Mouse (Mus musculus): ENCODE measurements around the gene Nr1d1. TPM values are rescaled to one million over a fixed set of nuclear protein-coding genes. Genes with fewer than 3 reads are reported as not detected.
A peak's percentile ranks its signal among the peaks of the same experiment; 100 is the strongest.

The Nr1d1 gene
- total and polyA plus RNA-seq, 3 experiments, result 0.75 to 2.3 (median 0.93) TPM

DNA sequence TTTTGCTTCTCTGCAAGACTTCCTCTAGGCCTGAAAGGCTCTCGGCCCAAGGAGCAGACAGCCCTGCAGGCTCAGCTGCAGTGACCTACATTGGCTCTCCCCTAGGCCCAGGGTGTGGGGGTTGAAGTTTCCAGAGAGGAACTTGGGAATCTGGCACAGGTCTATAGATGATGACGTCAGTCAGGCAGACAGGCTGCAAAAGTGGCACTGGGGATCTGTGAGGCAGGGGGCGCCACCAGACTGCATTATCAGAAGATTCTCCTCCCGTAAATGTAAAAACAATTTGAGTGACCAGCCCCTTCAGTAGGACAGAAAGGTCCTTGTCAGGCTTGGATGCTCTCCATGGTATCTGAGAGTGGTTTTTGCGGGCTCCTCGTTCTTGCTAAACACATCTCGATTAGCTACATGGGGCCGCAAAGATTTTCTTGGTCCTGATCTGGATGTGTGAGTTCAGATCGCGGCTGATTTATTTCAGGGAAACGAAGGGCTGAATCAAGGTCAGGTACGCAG, 10.7 kb upstream of the Nr1d1 start:
- H3K4me3 ChIP-seq (ENCODE audit: low read depth, low read length), result no peak overlapping the region
- H3K9me3 ChIP-seq (replicated peaks), result no peaks in the 10 kb centered on the region
- peaks cover 82% of the 10 kb centered on the region for H3K4me1 ChIP-seq (ENCODE audit: insufficient read depth, low read depth, low read length)
- TF ChIP-seq TAL1 (conservative IDR thresholded peaks at IDR 0.05; ENCODE audit: low read depth, low read length) (no peak), CTCF (IDR thresholded peaks at IDR 0.05; ENCODE audit: low read depth, low read length) (no peak), GATA1 (IDR thresholded peaks at IDR 0.05; ENCODE audit: borderline replicate concordance, low read length) (no peak), POLR2AphosphoS5 (IDR thresholded peaks at IDR 0.05; ENCODE audit: insufficient replicate concordance, low read depth, low read length) (no peak), GATA2 (IDR thresholded peaks at IDR 0.05; ENCODE audit: borderline replicate concordance, low read depth, low read length) (no peak)
- H3K27me3 ChIP-seq (ENCODE audit: insufficient read depth, low read length), result no peaks in the 10 kb centered on the region
- ATAC-seq (ENCODE audit: extremely low read depth, insufficient number of reproducible peaks, low FRiP score, poor library complexity, severe bottlenecking) (no peak), DNase-seq (ENCODE audit: low spot score) (no peak)
- H3K36me3 ChIP-seq (replicated peaks), result no peaks in the 10 kb centered on the region

DNA sequence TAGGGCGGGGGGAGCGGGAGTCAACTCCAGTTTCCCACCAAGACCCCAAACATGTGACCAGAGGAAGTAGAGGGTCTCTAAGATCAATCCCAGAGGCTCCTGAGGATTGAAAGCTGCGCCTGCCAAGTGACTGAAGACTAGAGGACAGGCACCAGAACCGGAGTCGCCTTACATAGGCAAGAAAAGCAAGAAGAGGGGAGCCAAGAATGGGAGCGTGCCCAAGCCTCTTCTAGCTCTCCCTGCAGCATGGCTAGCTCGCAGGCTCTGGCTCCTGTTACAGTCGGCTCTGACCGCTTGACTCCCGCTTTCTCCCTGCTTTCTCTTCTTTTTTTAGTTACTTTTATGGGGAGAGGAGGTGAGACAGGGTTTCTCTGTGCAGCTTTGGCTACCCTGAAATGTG, 10.1 kb upstream of the Nr1d1 start:
- no peaks in the 10 kb centered on the region for H3K9me3 ChIP-seq (replicated peaks)
- no peaks in the 10 kb centered on the region for H3K27me3 ChIP-seq (ENCODE audit: insufficient read depth, low read length)
- no peak for ATAC-seq (ENCODE audit: extremely low read depth, insufficient number of reproducible peaks, low FRiP score, poor library complexity, severe bottlenecking)
- no peak for DNase-seq (ENCODE audit: low spot score)
- H3K4me1 ChIP-seq (ENCODE audit: insufficient read depth, low read depth, low read length), result peaks cover 79% of the 10 kb centered on the region
- H3K4me3 ChIP-seq (ENCODE audit: low read depth, low read length), result no peak overlapping the region
- TF ChIP-seq GATA2 (IDR thresholded peaks at IDR 0.05; ENCODE audit: borderline replicate concordance, low read depth, low read length) (no peak), POLR2AphosphoS5 (IDR thresholded peaks at IDR 0.05; ENCODE audit: insufficient replicate concordance, low read depth, low read length) (no peak), CTCF (IDR thresholded peaks at IDR 0.05; ENCODE audit: low read depth, low read length) (no peak), TAL1 (conservative IDR thresholded peaks at IDR 0.05; ENCODE audit: low read depth, low read length) (no peak), GATA1 (IDR thresholded peaks at IDR 0.05; ENCODE audit: borderline replicate concordance, low read length) (no peak)
- H3K36me3 ChIP-seq (replicated peaks), result no peaks in the 10 kb centered on the region

DNA sequence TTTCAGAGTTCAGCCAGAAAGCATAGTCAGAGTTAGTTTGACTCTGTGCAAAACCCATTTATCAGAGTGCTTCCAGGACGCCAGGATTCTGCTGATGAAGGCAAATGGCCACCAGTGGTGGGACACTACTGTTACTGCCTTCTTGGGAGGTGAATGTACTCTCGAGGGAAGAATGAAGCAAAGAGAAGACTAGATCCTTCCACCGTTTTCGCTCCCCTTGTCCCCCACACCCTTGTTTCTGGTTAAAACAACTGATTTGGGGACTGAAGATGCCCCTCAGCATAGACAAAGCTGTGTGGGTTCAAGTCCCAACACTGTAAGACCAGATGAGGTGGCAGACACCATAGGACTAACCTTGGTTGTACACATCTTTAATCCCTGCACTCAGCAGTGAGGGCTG, 9.0 kb upstream of the Nr1d1 start:
- Histone ChIP-seq H3K4me1 (ENCODE audit: insufficient read depth, low read depth, low read length) (peaks cover 71% of the 10 kb centered on the region), H3K27me3 (ENCODE audit: insufficient read depth, low read length) (no peaks in the 10 kb centered on the region), H3K4me3 (ENCODE audit: low read depth, low read length) (no peak overlapping the region), H3K36me3 (replicated peaks) (no peaks in the 10 kb centered on the region), H3K9me3 (replicated peaks) (no peaks in the 10 kb centered on the region)
- DNase-seq (ENCODE audit: low spot score), result no peak
- ATAC-seq (ENCODE audit: extremely low read depth, insufficient number of reproducible peaks, low FRiP score, poor library complexity, severe bottlenecking), result no peak
- TF ChIP-seq TAL1 (conservative IDR thresholded peaks at IDR 0.05; ENCODE audit: low read depth, low read length) (no peak), POLR2AphosphoS5 (IDR thresholded peaks at IDR 0.05; ENCODE audit: insufficient replicate concordance, low read depth, low read length) (no peak), CTCF (IDR thresholded peaks at IDR 0.05; ENCODE audit: low read depth, low read length) (no peak)

DNA sequence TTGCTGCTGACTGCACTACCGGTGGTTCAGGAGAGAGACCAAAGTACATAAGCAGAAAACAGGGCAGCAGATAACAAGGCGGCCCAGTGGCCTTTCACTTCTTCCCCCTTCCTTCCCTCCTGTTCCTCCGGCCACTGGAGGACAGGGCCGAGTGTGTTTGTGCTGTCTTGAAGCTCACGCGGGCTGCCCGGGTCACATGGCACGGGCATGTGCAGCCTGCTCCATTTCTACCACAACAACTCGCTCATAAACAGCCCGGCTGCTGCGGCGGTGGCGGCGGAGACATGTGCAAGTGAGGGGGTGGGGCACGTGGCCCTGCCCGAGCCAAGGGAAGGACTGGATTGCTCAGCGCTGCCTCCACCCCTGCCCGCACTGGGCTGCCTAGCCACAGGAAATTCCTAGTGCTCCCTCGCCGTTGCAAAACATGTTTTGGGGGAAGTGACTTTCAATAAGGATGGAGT, 8.1 kb upstream of the Nr1d1 start:
- peak; percentile 83 for ATAC-seq (ENCODE audit: extremely low read depth, insufficient number of reproducible peaks, low FRiP score, poor library complexity, severe bottlenecking)

DNA sequence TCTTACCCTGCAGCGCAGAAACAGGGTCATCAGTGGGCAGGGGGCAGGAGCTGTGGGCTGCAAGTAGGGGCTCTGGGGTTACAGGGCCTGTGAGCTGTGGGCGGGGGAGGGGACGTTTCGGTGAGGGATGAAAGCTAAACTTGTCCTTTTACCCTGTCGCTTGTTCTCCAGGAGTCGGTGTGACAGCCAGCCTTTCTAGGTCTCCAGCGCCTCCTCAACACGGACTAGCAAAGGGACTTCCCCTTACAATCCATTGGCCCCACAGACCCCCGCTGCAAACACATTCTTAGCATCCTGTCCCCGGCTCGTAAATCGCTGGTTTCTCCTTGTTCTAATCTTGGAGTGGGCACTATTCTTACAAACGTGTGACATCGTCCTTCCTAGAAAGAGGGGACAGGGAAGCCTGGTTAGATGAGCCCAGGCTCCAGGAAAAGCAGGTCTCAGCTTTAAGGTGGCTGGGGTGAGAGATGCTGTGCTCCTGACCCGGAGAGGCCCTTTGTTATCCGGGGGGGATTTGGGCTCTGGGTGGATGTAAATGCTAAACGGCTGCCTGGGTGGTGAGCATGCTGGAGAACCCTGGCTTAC, 7.6 kb upstream of the Nr1d1 start:
- Histone ChIP-seq H3K4me3 (ENCODE audit: low read depth, low read length) (peak overlapping the region; percentile 71), H3K4me1 (ENCODE audit: insufficient read depth, low read depth, low read length) (peaks cover 60% of the 10 kb centered on the region), H3K27me3 (ENCODE audit: insufficient read depth, low read length) (no peaks in the 10 kb centered on the region), H3K36me3 (replicated peaks) (no peaks in the 10 kb centered on the region), H3K9me3 (replicated peaks) (no peaks in the 10 kb centered on the region)
- DNase-seq (ENCODE audit: low spot score) (no peak), ATAC-seq (ENCODE audit: extremely low read depth, insufficient number of reproducible peaks, low FRiP score, poor library complexity, severe bottlenecking) (no peak)
- TF ChIP-seq POLR2AphosphoS5 (IDR thresholded peaks at IDR 0.05; ENCODE audit: insufficient replicate concordance, low read depth, low read length) (no peak), GATA1 (IDR thresholded peaks at IDR 0.05; ENCODE audit: borderline replicate concordance, low read length) (no peak), TAL1 (conservative IDR thresholded peaks at IDR 0.05; ENCODE audit: low read depth, low read length) (no peak), CTCF (IDR thresholded peaks at IDR 0.05; ENCODE audit: low read depth, low read length) (no peak)

More for the DNA sequence above, 8.1 kb upstream of the Nr1d1 start:
- H3K36me3 ChIP-seq (replicated peaks), result no peaks in the 10 kb centered on the region
- H3K4me3 ChIP-seq (ENCODE audit: low read depth, low read length), result peak overlapping the region; percentile 71
- TF ChIP-seq TAL1 (conservative IDR thresholded peaks at IDR 0.05; ENCODE audit: low read depth, low read length), result no peak
- TF ChIP-seq CTCF (IDR thresholded peaks at IDR 0.05; ENCODE audit: low read depth, low read length), result no peak
- no peak for TF ChIP-seq POLR2AphosphoS5 (IDR thresholded peaks at IDR 0.05; ENCODE audit: insufficient replicate concordance, low read depth, low read length)
- no peak for TF ChIP-seq GATA2 (IDR thresholded peaks at IDR 0.05; ENCODE audit: borderline replicate concordance, low read depth, low read length)
- TF ChIP-seq GATA1 (IDR thresholded peaks at IDR 0.05; ENCODE audit: borderline replicate concordance, low read length), result no peak
- no peaks in the 10 kb centered on the region for H3K9me3 ChIP-seq (replicated peaks)
- no peaks in the 10 kb centered on the region for H3K27me3 ChIP-seq (ENCODE audit: insufficient read depth, low read length)
- DNase-seq (ENCODE audit: low spot score), result peak; percentile 81
- peaks cover 64% of the 10 kb centered on the region for H3K4me1 ChIP-seq (ENCODE audit: insufficient read depth, low read depth, low read length)

DNA sequence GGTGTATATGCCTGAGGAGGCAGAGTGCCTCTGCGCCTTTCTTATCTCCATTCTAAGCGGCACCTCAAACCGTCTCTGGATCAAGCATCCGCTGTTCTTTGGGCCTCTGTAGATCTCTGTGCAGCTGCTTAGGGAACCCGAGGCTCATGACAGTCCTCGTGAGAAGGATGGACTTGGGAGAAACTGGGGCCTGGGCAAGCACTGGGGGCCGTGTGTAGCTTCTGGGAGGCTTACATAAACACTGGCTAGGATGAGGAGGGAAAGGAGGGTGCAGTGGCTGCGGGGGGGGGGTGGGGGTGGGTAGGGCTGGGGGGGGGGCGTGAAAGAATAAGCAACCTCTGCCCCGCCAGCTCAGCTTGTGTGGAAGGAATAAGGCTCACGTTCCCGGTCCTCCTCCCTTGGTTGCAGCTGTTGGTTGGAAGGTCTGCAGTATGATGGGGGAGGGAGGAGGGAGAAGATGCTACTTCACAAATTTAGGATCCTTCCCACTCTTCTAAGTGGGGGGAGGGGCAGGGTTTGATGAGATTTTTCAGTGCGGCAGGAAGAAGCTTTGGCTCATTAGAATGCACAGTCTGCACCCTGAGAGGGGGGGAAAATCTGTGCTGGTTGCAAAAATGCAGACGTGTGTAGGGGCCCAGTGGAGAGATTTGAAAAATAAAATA, 6.8 kb upstream of the Nr1d1 start:
- Histone ChIP-seq H3K4me3 (ENCODE audit: low read depth, low read length) (no peak overlapping the region), H3K36me3 (replicated peaks) (no peaks in the 10 kb centered on the region), H3K4me1 (ENCODE audit: insufficient read depth, low read depth, low read length) (peaks cover 60% of the 10 kb centered on the region), H3K9me3 (replicated peaks) (no peaks in the 10 kb centered on the region), H3K27me3 (ENCODE audit: insufficient read depth, low read length) (no peaks in the 10 kb centered on the region)
- TF ChIP-seq GATA1 (IDR thresholded peaks at IDR 0.05; ENCODE audit: borderline replicate concordance, low read length), result no peak
- TF ChIP-seq POLR2AphosphoS5 (IDR thresholded peaks at IDR 0.05; ENCODE audit: insufficient replicate concordance, low read depth, low read length), result no peak
- TF ChIP-seq TAL1 (conservative IDR thresholded peaks at IDR 0.05; ENCODE audit: low read depth, low read length), result no peak
- TF ChIP-seq CTCF (IDR thresholded peaks at IDR 0.05; ENCODE audit: low read depth, low read length), result no peak
- TF ChIP-seq GATA2 (IDR thresholded peaks at IDR 0.05; ENCODE audit: borderline replicate concordance, low read depth, low read length), result no peak
- ATAC-seq (ENCODE audit: extremely low read depth, insufficient number of reproducible peaks, low FRiP score, poor library complexity, severe bottlenecking) (no peak), DNase-seq (ENCODE audit: low spot score) (no peak)
